Mouse (Mus musculus) spleen, embryonic (tissue): ENCODE data around the gene BC049352.

ENCODE experiments used
- CTCF ChIA-PET: fragments of 350-600 bp; sonication (Branson Sonifier 250); formaldehyde crosslinking; loops from one replicate; lab custom pipeline; 2022; lab: Charles Lee

The BC049352 gene

DNA sequence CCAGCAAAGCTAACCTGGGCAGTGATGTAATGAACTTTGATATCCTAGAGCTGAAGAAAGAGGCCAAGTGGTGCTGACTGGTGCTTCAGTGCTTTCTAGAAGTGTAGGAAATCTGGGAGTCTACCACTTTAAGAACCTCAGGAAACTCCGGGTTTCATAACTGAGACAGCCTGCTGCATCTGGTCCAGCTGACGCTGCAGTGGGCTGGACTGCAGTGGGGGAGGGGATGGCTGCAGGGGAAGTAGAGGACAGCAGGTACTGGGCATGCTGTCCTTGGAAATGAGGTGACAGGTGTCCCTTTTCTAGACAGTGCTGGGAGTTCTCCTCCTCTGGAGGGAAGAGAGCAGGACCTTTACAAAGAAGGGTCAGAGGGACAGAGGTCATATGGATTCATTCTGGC, at the start of gene BC049352:
TSS of gene BC049352 (plus strand) at position 238 of the 400 bp plus-strand sequence.
- CTCF ChIA-PET, result no interaction called here

DNA sequence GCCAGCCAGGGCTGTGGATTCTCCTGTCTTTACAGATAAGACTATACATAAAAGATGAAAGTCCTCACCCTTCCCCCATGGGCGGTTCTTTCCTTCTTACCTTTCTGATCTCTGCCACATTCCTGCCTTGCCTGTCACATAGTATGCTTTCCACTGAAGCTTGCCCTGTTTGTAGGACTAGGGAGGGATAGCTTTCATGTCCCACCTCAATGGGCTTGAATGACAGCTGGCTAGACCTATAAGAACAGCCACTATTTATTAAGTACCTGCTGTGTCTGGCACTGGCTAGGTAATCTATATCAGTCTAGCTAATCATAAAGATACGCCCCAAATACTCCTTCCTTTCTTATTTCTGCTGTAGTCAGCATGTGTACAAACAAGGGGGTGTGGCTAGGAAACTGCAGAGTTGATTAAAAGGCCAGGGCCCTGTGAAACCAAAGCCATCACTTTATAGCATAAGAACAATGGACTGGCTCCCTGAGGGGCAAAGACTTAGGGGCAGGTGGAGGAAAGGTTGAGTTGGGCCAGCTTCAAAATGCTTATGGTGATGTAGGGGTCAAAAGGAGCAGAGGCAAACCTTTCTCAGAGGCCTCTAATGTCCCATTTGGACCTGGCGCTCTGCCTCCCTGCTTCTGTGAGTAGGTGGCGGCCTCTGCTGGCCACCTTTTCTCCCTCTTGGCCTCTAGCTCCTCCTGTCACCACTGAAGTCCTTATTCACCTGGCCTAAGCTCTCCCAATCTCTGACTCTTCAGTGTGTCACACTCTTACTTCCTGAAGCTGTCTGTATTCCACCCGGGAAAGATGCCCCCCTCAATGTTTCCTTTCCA, 48.1 kb upstream of the BC049352 start:
- CTCF ChIA-PET, result interaction anchor here (1.4 to 5.1 kb wide), 2 partner anchors 13 to 111 kb away, joined by 3 to 38 read pairs; no protein-coding TSS in a partner anchor

DNA sequence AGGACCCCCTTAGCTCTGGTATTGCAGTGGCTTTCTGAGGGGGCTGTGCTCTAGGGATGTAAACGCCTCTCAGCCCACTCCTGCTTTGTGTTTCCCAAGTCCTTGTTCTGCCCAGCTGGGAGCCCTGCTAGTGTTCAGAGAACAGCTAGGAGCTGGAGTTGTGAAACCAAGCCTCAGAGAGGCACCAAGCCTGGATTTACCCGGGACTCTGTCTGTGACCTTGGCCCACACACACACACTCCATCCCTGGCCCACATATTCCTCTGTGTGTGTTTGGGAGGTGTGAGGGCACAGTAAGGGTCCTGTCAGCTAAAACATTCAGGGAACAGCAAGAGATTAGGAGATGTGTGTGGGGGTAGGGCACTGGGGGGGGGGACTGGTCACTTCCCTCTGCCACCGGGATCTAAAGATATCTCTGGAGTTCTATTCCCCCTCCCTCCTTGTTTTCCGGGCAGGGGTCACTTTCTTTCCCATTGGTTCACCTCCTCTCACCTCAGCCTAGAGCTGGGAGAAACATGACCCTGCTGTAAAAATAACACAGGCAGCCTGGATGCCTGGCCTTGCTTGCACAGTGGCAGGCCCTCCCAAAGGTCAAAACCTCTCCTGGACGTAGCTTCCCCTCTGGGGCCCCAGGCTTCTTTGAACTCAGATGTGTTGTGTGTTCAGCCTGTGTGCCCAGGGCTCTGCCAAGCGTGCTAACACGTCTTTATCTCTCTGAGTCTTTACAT, 45.2 kb upstream of the BC049352 start:
- CTCF ChIA-PET, result interaction anchor here (0.6 to 5.1 kb wide), 5 partner anchors 16 to 306 kb away, joined by 3 to 38 read pairs (median 4); no protein-coding TSS in a partner anchor

DNA sequence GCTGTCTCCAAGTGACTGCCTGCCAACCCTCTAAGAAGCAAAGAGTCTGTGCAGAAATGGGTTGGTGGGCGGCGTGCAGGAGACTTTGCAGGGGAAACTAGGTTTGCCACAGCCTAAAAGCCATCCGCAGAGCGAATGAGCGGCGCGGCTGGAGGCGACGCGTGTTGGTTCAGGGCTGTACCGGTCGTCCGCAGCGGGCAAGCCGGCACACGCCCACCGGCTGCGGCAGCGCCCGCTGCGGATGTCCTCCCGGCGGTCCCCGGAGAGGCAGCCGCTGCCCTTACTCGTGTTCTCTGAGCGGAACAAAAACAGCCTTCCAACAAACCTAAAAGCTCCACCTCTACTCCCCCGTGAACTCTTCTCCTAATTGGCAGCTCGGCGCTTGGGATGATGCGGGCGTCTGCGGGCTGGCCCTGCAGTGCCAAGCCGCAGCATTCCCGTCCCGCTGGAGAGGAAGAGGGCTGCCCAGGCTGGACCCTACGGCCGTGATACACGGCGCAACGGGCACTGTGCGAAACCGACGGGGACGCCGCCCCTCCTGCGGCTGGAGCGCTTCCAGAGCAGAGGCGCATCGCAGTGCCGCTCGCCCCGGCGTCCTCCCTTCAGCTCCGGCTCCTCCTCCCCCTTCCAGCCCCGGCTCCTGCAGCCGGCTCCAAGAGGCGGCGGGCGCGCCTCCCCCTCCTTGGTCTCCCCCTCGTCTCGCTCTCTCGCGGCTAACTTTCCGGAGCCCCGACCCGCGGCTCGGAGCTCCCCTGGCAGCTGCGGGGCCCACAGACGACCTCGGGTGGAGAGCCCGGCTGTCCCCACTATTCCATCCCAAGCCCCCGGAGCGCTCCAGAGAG, 43.4 kb upstream of the BC049352 start, which contains the start of gene Scn4b:
TSS of gene Scn4b (plus strand) at position 205 of the 842 bp plus-strand sequence.
- CTCF ChIA-PET, result interaction anchor here (0.5 kb wide), 1 partner anchor 87 kb away, joined by 10 read pairs; no protein-coding TSS in a partner anchor

DNA sequence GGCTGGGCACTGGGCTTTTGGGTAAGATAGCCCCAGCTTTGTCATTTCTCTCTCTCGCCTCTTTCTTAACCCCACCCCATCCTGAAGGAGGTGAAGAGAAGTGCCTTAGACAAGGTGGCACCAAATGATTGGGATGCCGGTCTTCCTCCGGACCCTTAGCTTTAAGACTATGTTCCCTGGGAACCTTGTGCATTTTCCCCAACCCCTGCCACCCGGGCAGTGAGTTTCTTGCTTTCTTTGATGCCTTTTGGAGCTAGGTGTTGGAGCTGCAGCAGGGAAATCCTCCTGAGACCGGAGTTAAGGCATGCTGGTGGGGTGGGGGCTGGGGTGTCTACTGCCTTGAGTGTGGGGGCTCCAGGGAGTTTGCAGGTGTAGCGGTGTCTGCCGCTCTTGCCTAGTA, 42.7 kb upstream of the BC049352 start:
- CTCF ChIA-PET, result no interaction called here

DNA sequence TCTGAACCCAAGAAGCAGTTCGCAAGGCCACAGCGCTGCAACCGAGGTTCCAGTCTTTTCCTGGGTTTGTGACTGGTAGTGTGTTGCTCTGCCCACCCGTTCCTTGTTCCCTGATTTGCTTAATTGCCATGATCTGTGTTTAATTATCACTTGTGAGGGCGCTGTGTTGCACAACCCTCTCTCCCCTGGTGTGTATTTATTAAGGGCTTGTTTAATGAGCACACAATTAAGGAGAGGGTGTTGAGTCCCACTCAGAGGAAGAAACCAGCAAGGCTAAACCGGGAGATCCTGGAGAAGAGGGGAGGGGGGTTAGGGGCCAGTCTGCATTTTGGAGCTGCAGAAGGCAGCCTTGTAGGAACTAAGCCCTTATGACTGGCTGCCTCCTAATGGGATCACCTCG, 40.9 kb upstream of the BC049352 start:
- CTCF ChIA-PET, result interaction anchor here (0.9 kb wide), 1 partner anchor 118 kb away, joined by 4 read pairs; no protein-coding TSS in a partner anchor

DNA sequence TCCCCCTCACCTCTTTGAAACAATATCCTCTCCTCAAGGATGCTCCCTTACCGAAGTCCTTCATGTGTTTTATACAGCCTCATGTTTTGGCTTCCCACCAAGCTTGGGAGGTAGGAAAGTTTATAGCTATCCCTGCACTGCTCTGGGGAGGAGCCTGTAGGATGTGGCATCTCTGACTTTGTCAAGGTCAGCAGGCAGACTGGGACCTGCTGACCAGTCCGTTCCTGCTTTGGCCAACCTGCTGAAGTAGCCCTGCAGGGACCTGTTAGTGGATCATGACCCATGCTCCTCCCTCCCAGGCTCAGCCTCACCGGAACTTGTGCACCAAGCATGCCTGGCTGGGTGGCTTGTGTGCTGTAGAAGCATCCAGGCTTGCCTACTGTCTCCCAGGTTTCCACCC, 39.1 kb upstream of the BC049352 start:
- CTCF ChIA-PET, result no interaction called here

DNA sequence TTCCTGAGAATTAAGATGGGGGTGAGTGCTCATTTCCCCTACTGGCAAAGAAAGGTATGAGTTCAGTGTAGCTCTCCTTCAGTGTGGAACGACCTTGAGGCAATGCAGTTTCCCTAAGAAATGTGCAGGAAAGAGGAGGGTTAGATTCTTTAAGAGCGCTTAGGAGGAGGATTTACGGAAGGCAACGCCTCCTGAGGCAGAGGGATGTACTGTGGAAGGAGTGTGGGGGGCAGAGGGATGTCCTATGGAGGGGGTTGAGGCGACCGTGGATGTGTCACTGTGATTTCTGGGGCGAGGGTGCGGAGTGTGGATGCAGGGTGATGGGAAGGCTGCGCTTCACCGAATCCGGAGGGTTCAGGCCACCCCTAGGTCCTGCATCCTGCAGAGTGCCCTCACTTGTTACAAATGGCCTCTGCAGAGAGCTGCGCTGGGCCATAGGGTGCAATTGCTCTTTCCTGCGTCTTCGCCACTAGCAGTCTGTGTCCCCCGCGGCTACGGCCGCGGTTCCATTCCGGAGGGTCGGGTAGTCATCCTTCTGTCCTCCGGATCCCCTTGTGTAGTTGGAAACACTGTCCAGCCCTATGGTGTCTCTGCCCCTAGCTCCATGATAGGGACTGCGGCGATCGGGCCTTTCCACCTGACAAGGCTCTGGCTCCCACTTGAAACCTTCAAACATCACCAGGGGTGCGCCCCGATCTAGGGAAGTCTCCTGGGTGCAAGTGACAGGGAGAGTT, 36.1 kb upstream of the BC049352 start:
- CTCF ChIA-PET, result interaction anchor here (0.7 to 1.6 kb wide), 7 partner anchors 10 to 267 kb away, joined by 3 to 10 read pairs (median 5); no protein-coding TSS in a partner anchor

DNA sequence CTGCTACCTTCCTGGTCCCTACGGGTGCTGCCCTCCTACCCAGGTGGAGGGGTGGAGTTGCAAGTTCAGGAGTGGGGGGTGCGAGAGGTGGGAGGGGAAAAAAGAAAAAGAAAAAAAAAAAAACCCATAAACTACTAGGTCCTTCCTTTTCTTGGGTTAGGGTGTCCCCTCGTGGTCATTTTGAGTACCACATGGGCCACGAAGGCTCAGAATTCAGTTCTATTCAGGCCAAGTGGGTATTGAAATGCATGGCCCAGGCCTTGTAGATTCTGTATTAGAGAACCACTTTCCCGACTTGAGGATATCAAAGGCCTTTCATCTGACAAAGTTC, 35.6 kb upstream of the BC049352 start:
- CTCF ChIA-PET, result interaction anchor here (1.0 to 1.6 kb wide), 4 partner anchors 24 to 125 kb away, joined by 4 to 10 read pairs (median 6); no protein-coding TSS in a partner anchor

DNA sequence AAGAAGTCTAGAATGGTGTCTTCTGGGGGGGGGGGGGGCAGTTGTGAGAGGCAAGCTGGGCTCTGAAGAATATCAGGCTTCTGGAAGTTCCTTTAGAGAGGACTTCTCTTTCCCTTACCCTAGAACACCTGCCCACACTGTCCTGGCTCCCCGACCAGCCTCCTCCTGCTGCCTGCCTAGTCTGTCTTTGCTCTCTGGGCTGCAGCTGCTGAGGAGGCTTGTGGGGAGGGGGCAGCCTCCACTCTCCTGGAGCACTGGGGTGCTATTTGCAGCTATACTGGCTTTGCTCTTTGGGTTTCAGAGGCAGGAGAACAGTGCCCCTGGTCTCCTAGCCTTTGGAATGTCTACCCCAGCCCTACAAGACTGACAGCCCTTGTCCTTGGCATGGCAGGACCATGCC, 30.9 kb upstream of the BC049352 start:
- CTCF ChIA-PET, result interaction anchor here (0.6 kb wide), 1 partner anchor 127 kb away, joined by 3 read pairs; no protein-coding TSS in a partner anchor

DNA sequence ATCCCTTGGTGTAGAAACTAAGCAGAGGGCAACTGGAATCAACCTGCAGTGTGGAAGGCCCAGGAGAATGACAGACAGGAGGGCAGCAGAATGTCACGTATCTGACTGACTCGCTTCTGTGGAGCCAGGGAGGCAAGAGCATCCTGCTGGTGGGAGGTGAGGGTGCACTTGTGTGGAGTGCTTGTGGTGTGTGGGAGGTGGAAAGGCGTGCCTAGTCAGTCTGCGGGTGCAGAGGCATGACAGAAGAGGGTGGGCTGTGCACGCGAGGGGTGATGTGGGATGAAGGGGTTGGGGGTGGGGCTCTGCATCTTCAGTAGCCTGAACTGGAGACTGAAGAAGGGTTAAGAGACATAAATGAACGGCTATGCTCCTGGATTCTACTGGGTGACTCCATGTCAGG, 28.4 kb upstream of the BC049352 start:
- CTCF ChIA-PET, result interaction anchor here (0.6 kb wide), 1 partner anchor 198 kb away, joined by 3 read pairs; no protein-coding TSS in a partner anchor

DNA sequence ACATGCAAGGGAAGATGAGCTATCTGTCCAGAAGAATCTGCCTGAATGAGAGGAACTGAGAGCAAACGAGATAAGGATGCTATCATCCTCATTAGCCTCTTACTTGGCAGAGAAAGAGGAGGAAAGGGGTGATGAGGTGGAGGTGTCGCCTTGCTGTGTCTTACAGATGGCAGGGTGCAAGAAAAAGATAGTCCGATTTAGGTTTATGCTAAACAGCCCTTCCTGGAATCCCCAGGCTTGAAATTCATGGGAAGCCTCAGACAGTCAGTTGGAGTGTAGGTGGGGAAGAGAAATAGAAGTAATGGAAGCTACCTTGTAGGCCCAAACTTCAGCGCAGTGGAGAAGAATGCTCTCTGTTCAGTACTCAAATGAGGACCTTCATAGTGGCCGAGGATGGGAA, 13.9 kb upstream of the BC049352 start:
- CTCF ChIA-PET, result interaction anchor here (0.7 kb wide), 1 partner anchor 125 kb away, joined by 22 read pairs; no protein-coding TSS in a partner anchor

DNA sequence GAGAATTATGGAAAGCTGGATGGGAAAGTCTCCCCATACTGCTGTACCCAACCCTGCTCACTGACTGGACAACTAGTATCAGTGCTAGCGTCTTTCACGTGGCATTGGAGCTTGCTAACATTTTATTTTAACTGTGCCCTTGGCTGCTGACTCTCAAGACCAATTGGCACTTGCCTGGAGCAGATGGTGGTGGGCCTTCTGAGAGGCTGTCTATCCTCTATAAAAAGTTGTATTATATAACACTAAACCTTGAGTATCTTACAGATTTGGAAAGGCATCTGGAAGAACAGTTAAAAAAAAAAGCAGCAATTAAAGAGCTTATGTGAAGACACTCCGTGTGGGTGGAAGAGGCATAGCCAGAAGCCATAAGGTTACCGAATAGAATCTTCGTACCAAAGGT, 11.7 kb upstream of the BC049352 start:
- CTCF ChIA-PET, result interaction anchor here (0.5 kb wide), 1 partner anchor 25 kb away, joined by 3 read pairs; no protein-coding TSS in a partner anchor

DNA sequence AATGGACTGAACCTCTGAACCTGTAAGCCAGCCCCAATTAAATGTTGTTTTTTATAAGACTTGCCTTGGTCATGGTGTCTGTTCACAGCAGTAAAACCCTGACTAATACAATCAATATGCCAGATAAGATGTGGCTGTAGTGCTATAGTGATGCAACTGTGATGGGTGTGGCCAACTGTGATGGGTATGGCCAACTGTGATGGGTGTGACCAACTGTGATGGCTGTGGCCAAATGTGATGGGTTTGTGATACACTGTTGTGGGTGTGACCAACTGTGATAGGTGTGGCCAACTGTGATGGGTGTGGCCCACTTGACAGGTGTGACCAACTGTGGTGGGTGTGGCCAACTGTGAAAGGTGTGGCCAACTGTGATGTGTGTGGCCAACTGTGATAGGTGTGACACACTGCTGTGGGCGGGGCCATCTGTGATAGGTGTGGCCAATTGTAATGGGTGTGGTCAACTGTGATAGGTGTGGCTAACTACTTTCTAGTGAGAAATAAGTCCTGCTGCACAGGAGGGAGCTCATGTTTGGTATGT, 10.7 kb upstream of the BC049352 start:
- CTCF ChIA-PET, result no interaction called here

DNA sequence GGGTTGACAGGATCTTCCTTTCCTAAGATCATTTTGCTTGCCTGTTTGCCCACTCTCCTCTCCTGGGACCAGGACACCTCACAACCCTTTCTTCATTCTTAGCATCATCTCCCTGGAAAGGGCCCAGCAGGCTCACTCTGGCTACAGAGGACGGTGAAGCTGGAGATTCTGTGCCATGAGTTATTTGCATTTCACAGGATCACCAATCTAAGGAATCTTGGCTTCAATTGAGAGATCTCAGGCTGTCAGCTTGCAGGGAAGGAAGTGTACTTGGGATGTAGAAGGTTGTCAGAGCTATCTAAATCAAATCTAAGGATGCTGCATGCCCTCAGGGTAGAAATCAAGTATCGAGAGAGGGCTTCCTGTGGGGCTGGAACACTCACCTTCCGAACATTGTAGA, 8.3 kb upstream of the BC049352 start:
- CTCF ChIA-PET, result no interaction called here

DNA sequence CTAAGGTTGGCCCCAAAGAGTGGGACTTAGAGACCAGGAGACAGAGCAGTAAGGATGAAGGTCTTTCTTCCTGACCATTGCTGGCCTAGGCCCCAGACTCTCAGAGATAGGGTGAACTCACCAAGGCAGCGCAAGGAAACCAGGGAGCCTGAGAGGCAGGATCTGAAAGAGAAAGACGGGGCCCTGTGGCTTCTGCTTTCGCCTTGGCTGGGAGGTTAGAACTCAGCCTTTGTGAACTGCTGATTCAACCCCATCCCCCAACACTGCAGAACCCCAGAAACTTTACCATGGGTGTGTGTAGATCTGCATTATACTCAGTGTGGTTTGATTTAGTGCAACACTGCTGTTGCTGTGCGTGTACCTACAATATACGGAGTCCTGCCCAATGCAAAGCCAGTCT, 2.5 kb upstream of the BC049352 start:
- CTCF ChIA-PET, result no interaction called here

DNA sequence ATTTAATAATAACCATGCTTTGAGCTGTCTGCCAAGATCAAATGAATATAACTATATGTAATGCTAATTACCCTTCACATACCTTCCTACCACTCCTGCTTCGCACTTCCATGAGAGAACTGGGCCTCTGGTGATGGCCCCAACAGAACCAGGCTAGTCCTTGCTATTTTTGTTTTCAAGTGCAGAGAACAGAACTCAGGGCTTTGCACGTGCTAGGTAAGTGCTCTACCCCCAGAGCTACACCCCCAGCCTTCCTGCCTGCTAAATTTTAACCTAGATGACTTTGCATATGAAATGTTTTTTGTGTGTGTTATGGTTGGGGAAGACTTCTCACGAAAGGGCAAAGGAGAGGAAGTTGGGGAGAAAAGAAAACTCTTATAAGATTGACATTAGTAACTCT, 714 bp downstream of the BC049352 start:
- CTCF ChIA-PET, result no interaction called here

DNA sequence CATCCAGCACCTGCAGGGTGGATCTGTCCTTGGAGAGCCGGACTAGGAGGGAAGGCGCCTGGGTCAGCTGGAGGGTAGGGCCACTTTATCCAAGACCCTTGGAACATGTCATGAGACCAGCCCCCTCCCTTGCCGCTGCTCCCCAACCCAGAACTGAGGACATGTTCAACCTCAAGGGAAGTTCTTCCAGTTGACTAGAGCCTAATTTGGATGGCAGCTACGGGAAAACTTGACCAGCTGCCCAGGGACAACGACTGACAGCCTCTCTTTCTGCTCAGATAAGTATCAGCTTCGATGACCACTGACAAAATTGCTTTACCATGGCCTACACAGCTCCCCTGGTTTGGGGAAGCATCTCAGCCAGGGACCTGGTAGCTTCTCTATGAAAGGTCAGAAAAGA, 1.5 kb downstream of the BC049352 start:
- CTCF ChIA-PET, result no interaction called here

DNA sequence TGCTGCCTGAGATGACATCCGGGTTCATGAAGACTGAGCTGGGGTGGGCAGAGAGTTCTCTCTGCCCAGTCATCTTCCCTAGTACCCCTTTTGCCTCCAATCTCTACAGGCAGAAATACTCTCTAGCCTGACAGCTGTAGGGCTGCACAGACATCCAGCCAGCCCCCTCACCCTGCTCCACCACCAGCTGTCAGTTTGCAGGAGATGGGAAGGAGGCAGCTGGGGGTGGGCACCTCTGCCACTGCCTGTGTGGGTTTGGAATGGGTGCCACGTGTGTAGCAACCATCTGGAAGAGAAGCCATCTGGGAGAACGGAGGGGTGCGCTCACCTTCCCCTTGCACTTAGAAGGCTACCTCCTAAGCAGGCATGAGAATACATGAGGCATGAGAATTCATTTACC, 3.4 kb downstream of the BC049352 start:
- CTCF ChIA-PET, result no interaction called here
